Mouse (Mus musculus): Measurements from ENCODE around the gene Klhl42.

DNA sequence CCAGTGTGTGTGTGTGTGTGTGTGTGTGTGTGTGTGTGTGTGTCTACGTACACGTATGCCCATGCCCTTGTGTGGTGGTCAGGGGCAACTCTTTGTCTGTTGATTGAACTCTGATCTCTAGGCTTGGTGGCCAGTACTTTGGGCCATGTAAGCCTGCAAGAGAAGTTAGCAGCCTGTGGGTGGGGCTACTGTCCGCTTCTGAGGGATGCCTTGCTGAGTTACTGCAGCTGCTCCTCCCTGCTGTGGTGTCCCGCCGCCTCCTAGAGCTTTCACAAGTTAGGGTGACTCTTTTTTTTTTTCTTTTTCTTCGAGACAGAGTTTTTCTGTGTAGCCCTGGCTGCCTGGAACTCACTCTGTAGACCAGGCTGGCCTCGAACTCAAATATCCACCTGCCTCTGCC is 31.9 kb upstream of the Klhl42 start:
- no peak for TF ChIP-seq CTCF (IDR thresholded peaks at IDR 0.05; ENCODE audit: extremely low read depth, insufficient read depth, insufficient read length, insufficient replicate concordance)
- no peak for TF ChIP-seq POLR2A (IDR thresholded peaks at IDR 0.05; ENCODE audit: low read depth, low read length)
